Mouse (Mus musculus) forebrain, embryonic 15.5 days (tissue): ENCODE data around the gene Pdlim7. TPM values are rescaled to one million over a fixed set of nuclear protein-coding genes. Genes with fewer than 3 reads are reported as not detected.

ENCODE experiments used
- ATAC-seq: fragments of 200-750 bp; cut with Nextera tagmentation; replicated peaks from 2 replicates; pipeline ENCODE4 v1.8.0; 2017; ENCODE audit warnings: mild to moderate bottlenecking, moderate TSS enrichment, moderate library complexity
- H3K27ac ChIP-seq: fragments of 300-500 bp; sonication (generic); replicated peaks from 2 replicates; pipeline ENCODE4 v1.5.1; 2015; ENCODE audit warnings: mild to moderate bottlenecking, inconsistent platforms
- H3K27me3 ChIP-seq: fragments of 300-500 bp; sonication (generic); 2 replicates; pipeline ENCODE4 v1.6.1; 2015; ENCODE audit warnings: inconsistent platforms
- H3K36me3 ChIP-seq: fragments of 300-500 bp; sonication (generic); 2 replicates; pipeline ENCODE4 v1.6.1; 2015; ENCODE audit warnings: mild to moderate bottlenecking, inconsistent platforms
- H3K4me1 ChIP-seq: fragments of 300-500 bp; sonication (generic); 2 replicates; pipeline ENCODE4 v1.6.1; 2015; ENCODE audit warnings: inconsistent platforms
- H3K4me2 ChIP-seq: fragments of 300-500 bp; sonication (generic); replicated peaks from 2 replicates; pipeline ENCODE4 v1.6.1; 2015; ENCODE audit warnings: mild to moderate bottlenecking, inconsistent platforms
- H3K4me3 ChIP-seq: fragments of 300-500 bp; sonication (generic); 2 replicates; pipeline ENCODE4 v1.5.1; 2015; ENCODE audit warnings: mild to moderate bottlenecking, inconsistent platforms
- H3K9ac ChIP-seq: fragments of 300-500 bp; sonication (generic); replicated peaks from 2 replicates; pipeline ENCODE4 v1.6.1; 2015; ENCODE audit warnings: mild to moderate bottlenecking, inconsistent platforms
- H3K9me3 ChIP-seq: fragments of 300-500 bp; sonication (generic); 2 replicates; pipeline ENCODE4 v1.6.1; 2016; ENCODE audit warnings: inconsistent platforms
- WGBS: fragments of 180-500 bp; shearing (Covaris S2); methylation state at CpG from one replicate; pipeline ENCODE4 v1.1.7; 2015; ENCODE audit warnings: mixed read lengths; 5-methylcytosine and 5-hydroxymethylcytosine counted together
- polyA plus RNA-seq: library from polyadenylated mRNA; unstranded; fragments of >200 nt; fragmentation: Nextera tagmentation; extraction: Ambion mirVana; gene quantifications from 2 replicates; pipeline ENCODE4 v1.2.1, GENCODE M21; 2015

Pdlim7 gene
- polyA plus RNA-seq, 1 experiment from 2014 or later = 138 TPM

DNA sequence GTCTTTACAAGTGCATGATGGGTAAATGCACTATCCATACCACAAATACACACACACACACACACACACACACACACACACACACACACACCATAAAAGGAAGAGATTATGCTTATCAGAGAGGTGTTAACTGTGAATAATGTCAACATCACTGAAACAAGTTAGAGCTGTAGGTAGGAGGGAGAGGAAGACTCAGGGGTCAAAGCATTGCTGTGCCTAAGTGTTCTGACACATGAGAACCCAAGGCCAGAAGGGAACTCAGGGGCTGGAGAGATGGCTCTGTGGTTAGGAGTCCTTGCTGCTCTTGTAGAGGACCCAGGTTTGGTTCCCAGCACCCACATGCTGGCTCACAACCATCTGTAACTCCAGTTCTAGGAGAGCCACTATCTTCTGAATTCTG is 33.5 kb downstream of the Pdlim7 start:
- no peaks in the 10 kb centered on the region for H3K9me3 ChIP-seq
- peaks cover 47% of the 10 kb centered on the region for H3K4me1 ChIP-seq
- no peak overlapping the region for H3K4me3 ChIP-seq
- ATAC-seq = no peak
- H3K9ac ChIP-seq = no peak overlapping the region
- H3K36me3 ChIP-seq = peaks cover 78% of the 10 kb centered on the region
- no peak overlapping the region for H3K27ac ChIP-seq
- H3K4me2 ChIP-seq = no peak overlapping the region
- no peaks in the 10 kb centered on the region for H3K27me3 ChIP-seq

DNA sequence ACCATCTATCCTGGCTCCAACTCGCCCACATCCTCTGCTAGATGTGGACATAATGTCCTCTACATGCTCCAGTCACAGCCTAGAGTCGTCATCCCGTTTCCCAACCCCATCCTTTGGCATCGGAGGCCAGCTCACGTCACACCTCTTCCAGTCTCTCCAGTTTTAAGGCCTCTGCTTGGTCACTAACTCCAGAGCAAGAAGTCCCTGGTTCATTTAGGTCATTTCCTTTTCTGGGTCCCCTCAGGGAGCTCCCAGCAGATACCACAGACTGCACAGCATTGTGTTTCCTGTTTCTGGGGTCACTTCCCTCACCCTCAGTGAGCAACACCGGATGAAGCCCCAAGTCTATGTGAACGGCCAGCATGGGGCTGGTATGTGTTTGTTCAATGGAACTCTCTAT is 34.5 kb downstream of the Pdlim7 start:
- Histone ChIP-seq H3K4me1 (peaks cover 47% of the 10 kb centered on the region), H3K27me3 (no peaks in the 10 kb centered on the region), H3K4me2 (no peak overlapping the region), H3K9me3 (no peaks in the 10 kb centered on the region), H3K9ac (no peak overlapping the region), H3K36me3 (peaks cover 82% of the 10 kb centered on the region), H3K27ac (no peak overlapping the region), H3K4me3 (no peak overlapping the region)
- 86% methylated on average over 7 of the region's 7 CpGs for WGBS
- no peak for ATAC-seq

DNA sequence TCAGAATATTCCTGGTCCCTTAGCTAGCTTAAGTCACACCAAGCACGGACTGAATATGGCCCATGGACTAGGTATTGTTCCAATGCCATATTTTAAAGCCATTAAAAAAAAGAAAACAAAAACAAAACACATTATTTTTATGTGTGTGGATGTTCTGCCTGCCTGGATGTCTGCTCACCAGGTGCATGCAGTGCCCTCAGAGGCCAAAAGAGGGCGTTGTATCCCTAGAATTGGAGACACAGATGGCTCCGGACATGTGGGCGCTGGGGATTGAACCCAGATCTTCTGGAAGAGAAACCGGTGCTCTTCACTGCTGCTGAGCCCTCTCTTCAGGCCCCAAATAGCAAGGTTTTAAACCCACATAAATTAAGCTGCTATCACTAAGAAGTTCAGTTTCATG is 35.4 kb downstream of the Pdlim7 start:
- Histone ChIP-seq H3K9me3 (no peaks in the 10 kb centered on the region), H3K36me3 (peaks cover 89% of the 10 kb centered on the region), H3K9ac (no peak overlapping the region), H3K4me1 (peaks cover 47% of the 10 kb centered on the region), H3K4me3 (no peak overlapping the region), H3K4me2 (no peak overlapping the region), H3K27ac (peak overlapping the region; percentile 31; the same call in 1 of the 2 replicates), H3K27me3 (no peaks in the 10 kb centered on the region)
- WGBS = 48% methylated on average over 5 of the region's 5 CpGs
- ATAC-seq = no peak

DNA sequence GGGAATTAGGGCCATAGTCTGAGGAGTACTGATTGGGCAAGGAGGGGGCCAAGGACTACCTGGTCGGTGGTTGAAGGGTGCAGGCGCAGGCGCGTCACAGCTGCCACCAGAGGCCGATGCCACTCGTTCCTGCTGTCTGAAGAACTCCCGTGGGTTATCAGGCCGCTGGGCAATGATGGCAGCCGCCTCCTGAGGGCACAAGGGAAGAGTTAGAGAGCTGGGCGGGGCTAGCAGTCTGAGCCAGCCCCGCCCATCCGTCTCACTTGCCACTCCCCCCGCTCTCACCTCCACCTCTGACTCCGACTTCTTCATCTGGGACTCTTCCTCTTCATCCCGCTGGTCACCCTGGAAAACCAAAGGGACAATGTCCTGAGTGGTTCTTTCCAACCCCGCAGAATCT is 36.0 kb downstream of the Pdlim7 start:
- no peaks in the 10 kb centered on the region for H3K27me3 ChIP-seq
- H3K36me3 ChIP-seq = peaks cover 85% of the 10 kb centered on the region
- H3K4me1 ChIP-seq = peaks cover 47% of the 10 kb centered on the region
- ATAC-seq = no peak
- H3K27ac ChIP-seq = peak overlapping the region; percentile 31; the same call in 1 of the 2 replicates
- no peaks in the 10 kb centered on the region for H3K9me3 ChIP-seq
- no peak overlapping the region for H3K9ac ChIP-seq
- no peak overlapping the region for H3K4me3 ChIP-seq
- H3K4me2 ChIP-seq = no peak overlapping the region
- 70% methylated on average over 16 of the region's 16 CpGs for WGBS

DNA sequence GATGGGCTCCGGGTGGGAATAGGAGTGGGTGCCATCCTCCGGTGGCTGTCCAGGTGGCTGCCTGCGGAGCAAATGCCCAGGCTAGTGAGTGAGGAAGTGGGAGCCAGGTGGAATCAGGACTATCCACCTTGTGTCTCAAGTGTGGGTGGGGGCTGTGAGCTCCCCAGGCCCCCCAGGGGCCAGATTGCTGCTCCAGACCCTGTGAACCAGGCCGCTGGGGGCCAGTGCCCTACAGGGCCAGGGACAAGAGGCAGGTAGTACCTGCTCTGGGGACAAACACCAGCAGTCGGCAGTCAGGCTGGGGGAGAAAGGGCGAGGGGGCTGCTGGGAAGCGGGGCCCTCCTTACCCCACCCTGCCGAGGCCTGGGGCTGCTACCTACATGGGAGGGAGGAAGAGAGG is 37.2 kb downstream of the Pdlim7 start:
- Histone ChIP-seq H3K36me3 (peaks cover 72% of the 10 kb centered on the region), H3K4me2 (no peak overlapping the region), H3K9me3 (no peaks in the 10 kb centered on the region), H3K4me3 (no peak overlapping the region), H3K27me3 (no peaks in the 10 kb centered on the region), H3K9ac (no peak overlapping the region), H3K27ac (peak overlapping the region; percentile 92; the same call in 1 of the 2 replicates), H3K4me1 (peaks cover 51% of the 10 kb centered on the region)
- 95% methylated on average over 8 of the region's 8 CpGs for WGBS
- no peak for ATAC-seq

DNA sequence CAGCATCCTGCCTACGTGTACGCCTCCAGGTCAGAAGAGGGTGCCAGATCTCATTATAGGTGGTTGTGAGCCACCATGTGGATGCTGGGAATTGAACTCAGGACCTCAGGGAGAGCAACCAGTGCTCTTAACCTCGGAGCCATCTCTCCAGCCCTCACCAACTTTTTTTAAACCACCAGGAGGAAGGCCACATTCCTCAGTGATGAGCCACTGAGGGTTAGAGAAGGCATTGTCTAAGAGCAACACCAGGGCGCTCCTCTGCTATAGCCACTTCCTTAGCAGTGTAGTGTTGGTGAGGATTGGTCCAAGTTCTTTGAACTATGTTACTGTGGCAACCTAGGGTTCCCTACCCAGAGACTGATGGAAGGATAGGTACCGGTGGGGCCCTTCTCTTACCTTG is 37.7 kb downstream of the Pdlim7 start:
- WGBS = 88% methylated on average over 5 of the region's 5 CpGs
- no peak overlapping the region for H3K4me3 ChIP-seq
- peaks cover 67% of the 10 kb centered on the region for H3K36me3 ChIP-seq
- H3K9ac ChIP-seq = no peak overlapping the region
- ATAC-seq = no peak
- H3K9me3 ChIP-seq = no peaks in the 10 kb centered on the region
- peak overlapping the region; percentile 92; the same call in 1 of the 2 replicates for H3K27ac ChIP-seq
- H3K4me2 ChIP-seq = no peak overlapping the region
- H3K27me3 ChIP-seq = no peaks in the 10 kb centered on the region
- H3K4me1 ChIP-seq = peaks cover 56% of the 10 kb centered on the region

DNA sequence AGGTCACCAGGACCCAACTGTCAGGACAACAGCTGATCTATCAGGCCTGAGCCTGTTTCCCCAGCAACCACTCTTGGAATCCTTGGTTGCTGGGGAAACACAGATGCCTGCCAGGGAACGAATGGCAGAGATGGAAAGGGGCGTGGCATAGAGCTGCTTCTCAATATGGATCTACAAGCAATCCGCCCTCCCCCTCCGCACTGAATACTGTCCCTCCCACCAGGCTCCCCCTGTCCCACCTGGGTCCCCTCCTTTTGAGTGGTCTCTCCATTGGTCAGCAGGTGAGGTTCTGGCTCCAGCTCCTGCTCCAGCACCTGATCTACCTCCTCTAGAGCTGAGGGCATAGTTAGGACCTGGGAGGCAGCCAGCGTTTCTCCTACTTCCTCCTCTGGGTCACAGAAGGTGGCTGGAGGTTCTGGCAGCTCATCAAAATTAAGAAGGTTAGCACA is 38.8 kb downstream of the Pdlim7 start:
- no peaks in the 10 kb centered on the region for H3K9me3 ChIP-seq
- WGBS = 9% methylated on average over 5 of the region's 5 CpGs
- H3K27me3 ChIP-seq = no peaks in the 10 kb centered on the region
- peak overlapping the region; percentile 10; the same call in 1 of the 2 replicates for H3K4me2 ChIP-seq
- peaks cover 56% of the 10 kb centered on the region for H3K36me3 ChIP-seq
- peak; percentile 23; the same call in 1 of the 2 replicates for ATAC-seq
- peak overlapping the region; percentile 92 for H3K27ac ChIP-seq
- peaks cover 67% of the 10 kb centered on the region for H3K4me1 ChIP-seq
- H3K4me3 ChIP-seq = no peak overlapping the region
- H3K9ac ChIP-seq = 0 out of 2 replicates have a peak overlapping the region, but pooled peaks have one; percentile 12

DNA sequence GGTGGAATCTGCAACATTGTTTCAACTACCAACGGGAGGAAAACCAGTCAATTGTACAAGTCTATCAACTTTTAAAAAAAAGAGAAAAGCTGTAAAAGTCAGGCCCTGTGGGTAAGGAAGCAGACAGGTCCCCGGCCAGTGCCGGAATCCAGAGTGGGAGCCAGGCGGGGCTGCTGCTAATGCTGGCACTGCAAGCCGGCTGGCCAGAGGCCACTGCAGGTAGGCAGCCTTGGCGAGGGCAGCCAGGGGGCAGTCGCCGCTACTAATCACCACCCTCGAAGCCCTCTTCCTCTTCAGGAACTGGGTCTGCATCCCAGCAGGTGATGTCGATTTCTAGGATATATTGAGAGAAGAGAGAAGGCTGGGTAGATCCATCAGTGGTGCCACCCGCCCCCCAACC is 39.5 kb downstream of the Pdlim7 start:
- H3K36me3 ChIP-seq = peaks cover 49% of the 10 kb centered on the region
- 41% methylated on average over 11 of the region's 11 CpGs for WGBS

DNA sequence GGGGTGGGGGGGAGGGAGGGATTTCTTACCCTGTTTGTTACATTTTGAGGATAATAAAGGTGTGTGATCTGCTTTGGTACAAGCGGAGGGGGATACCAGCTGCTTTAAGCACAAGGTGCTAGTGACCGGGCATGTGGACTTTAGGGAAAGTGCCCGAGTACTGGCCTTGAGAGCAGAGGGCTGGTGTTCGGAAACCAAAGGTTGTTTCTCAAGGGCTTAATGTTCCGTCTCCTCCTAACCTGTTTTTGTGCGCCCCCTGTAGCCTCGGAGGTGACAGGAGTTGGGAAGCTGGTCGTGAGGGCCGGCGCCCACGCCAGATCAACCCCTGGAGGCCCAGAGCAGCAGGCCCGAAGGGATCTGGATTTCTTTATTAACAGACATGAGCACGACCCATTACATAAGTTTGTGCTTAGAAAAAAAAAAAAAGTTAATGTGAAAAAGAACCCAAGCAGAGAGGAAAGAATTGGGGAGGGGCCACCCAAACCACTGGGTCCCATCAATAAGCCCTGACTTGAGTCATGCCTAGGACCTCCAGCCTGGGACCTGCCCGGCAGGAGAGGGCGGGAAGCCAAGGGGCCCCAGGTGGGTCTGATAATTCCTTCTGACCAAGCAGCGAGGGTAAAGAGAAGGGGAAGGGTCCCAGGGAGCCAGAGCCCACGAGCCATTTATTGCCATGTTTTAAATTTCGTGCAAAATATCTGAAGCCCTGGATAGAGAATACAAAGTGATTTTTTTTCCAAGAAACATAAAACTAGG is 40.2 kb downstream of the Pdlim7 start:
- Histone ChIP-seq H3K36me3 (peaks cover 44% of the 10 kb centered on the region), H3K27me3 (no peaks in the 10 kb centered on the region), H3K4me1 (peaks cover 80% of the 10 kb centered on the region), H3K4me2 (peak overlapping the region; percentile 99), H3K9ac (peak overlapping the region; percentile 75), H3K4me3 (peak overlapping the region; percentile 54), H3K9me3 (no peaks in the 10 kb centered on the region), H3K27ac (peak overlapping the region; percentile 92)
- ATAC-seq = no peak
- 22% methylated on average over 18 of the region's 18 CpGs for WGBS

More for the DNA sequence above, 39.5 kb downstream of the Pdlim7 start:
- 0 out of 2 replicates have a peak overlapping the region, but pooled peaks have one; percentile 75 for H3K9ac ChIP-seq
- no peaks in the 10 kb centered on the region for H3K27me3 ChIP-seq
- H3K9me3 ChIP-seq = no peaks in the 10 kb centered on the region
- H3K4me3 ChIP-seq = no peak overlapping the region
- H3K27ac ChIP-seq = peak overlapping the region; percentile 92
- H3K4me1 ChIP-seq = peaks cover 74% of the 10 kb centered on the region
- H3K4me2 ChIP-seq = no peak overlapping the region
- no peak for ATAC-seq

DNA sequence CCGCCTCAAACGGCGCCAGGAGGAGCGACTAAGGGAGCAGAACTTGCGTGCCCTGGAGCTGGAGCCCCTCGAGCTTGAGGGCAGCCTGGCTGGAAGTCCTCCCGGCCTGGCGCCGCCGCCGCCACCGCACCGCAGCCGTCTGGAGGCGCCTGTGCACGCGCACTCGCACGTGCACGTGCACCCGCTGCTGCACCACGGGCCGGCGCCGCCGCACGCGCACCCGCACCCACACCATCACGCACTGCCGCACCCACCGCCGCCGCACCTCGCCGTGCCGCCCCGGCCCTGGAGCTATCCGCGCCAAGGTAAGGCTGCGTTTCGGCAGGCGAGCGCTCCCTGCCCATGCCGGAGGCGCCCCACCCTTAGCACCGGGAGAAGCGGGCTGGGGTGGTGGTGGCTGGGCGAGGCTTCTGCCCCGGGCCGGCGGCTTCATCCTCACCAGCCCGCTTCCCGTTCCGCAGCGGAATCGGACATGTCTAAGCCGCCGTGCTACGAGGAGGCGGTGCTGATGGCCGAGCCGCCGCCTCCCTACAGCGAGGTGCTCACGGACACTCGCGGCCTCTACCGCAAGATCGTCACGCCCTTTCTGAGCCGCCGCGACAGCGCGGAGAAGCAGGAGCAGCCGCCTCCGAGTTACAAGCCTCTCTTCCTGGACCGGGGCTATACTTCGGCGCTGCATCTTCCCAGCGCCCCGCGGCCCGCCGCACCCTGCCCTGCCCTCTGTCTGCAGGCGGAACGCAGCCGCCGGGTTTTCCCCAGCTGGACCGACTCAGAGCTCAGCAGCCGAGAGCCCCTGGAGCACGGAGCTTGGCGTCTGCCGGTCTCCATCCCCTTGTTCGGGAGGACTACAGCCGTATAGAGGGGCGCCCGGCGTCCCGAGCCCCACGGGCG is 41.1 kb downstream of the Pdlim7 start:
- WGBS = under 1% methylated on average over 102 of the region's 103 CpGs
- Histone ChIP-seq H3K9me3 (no peaks in the 10 kb centered on the region), H3K36me3 (peaks cover 37% of the 10 kb centered on the region), H3K4me2 (peak overlapping the region; percentile 99), H3K27me3 (no peaks in the 10 kb centered on the region), H3K4me1 (peaks cover 81% of the 10 kb centered on the region), H3K4me3 (peak overlapping the region; percentile 54), H3K9ac (peak overlapping the region; percentile 75), H3K27ac (peak overlapping the region; percentile 92)
- peak; percentile 51 for ATAC-seq

DNA sequence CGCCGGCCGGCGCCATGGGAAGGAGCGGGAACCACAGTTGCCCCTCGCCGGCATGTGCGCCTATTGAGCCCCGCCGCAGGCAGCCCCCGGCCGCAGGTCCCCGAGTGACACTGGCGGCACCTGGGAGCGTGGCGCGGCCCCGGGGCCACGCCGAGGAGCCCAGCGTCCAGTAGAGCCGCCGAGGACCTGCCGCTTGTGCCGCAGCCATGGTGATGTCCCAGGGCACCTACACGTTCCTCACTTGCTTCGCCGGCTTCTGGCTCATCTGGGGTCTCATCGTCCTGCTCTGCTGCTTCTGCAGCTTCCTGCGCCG is 41.7 kb downstream of the Pdlim7 start:
- Histone ChIP-seq H3K27ac (peak overlapping the region; percentile 92), H3K36me3 (peaks cover 31% of the 10 kb centered on the region), H3K9me3 (no peaks in the 10 kb centered on the region), H3K9ac (peak overlapping the region; percentile 75), H3K27me3 (no peaks in the 10 kb centered on the region), H3K4me1 (peaks cover 85% of the 10 kb centered on the region), H3K4me2 (peak overlapping the region; percentile 99), H3K4me3 (peak overlapping the region; percentile 54)
- under 1% methylated on average over 31 of the region's 31 CpGs for WGBS
- no peak for ATAC-seq
